Mouse (Mus musculus): Measurements from ENCODE around the gene Twnk.

Gene Twnk

GRCm38 (mm10) chr19:45005444-45005843 lies at the start of gene Twnk:
Twnk (plus strand) TSS chr19:45005663.
- DNase-seq, result peak; percentile 68

- no peak for DNase-seq
Observed at GRCm38 (mm10) chr19:44959633-44960032, 45.8 kb upstream of the Twnk start.

- DNase-seq, result no peak
Observed at GRCm38 (mm10) chr19:44965978-44966377, 39.5 kb upstream of the Twnk start.

GRCm38 (mm10) chr19:44968329-44968728 lies 37.1 kb upstream of the Twnk start:
- no peak for DNase-seq

- no peak for DNase-seq
Observed at GRCm38 (mm10) chr19:44976636-44977035, 28.8 kb upstream of the Twnk start.

- DNase-seq, result no peak
Observed at GRCm38 (mm10) chr19:44977148-44977547, 28.3 kb upstream of the Twnk start.

- DNase-seq, result no peak
Observed at GRCm38 (mm10) chr19:44980787-44981186, 24.7 kb upstream of the Twnk start.

- no peak for DNase-seq
Observed at GRCm38 (mm10) chr19:44982477-44983115, 22.9 kb upstream of the Twnk start.

GRCm38 (mm10) chr19:44983366-44983765 lies 22.1 kb upstream of the Twnk start:
- DNase-seq, result no peak

GRCm38 (mm10) chr19:44984420-44984819 lies 21.0 kb upstream of the Twnk start:
- DNase-seq, result no peak

- peak; percentile 1 for DNase-seq
Observed at GRCm38 (mm10) chr19:44985159-44985988, 20.1 kb upstream of the Twnk start.

- peak; percentile 6 for DNase-seq
Observed at GRCm38 (mm10) chr19:44987004-44987403, 18.5 kb upstream of the Twnk start.

- peak; percentile 2 for DNase-seq
Observed at GRCm38 (mm10) chr19:44987851-44988250, 17.6 kb upstream of the Twnk start.

- DNase-seq, result no peak
Observed at GRCm38 (mm10) chr19:44988321-44988720, 17.1 kb upstream of the Twnk start.

- DNase-seq, result peak; percentile 81
Observed at GRCm38 (mm10) chr19:44988831-44989566, 16.5 kb upstream of the Twnk start, which contains the start of gene Sema4g. Sema4g (plus strand) TSS chr19:44989101.

GRCm38 (mm10) chr19:44989567-44990495 lies 15.6 kb upstream of the Twnk start:
- peak; percentile 8 for DNase-seq

- DNase-seq, result no peak
Observed at GRCm38 (mm10) chr19:44991031-44991430, 14.4 kb upstream of the Twnk start.

- DNase-seq, result peak; percentile 31
Observed at GRCm38 (mm10) chr19:44992246-44992645, 13.2 kb upstream of the Twnk start.

GRCm38 (mm10) chr19:44992712-44993111 lies 12.8 kb upstream of the Twnk start:
- no peak for DNase-seq

- DNase-seq, result no peak
Observed at GRCm38 (mm10) chr19:44997786-44998185, 7.7 kb upstream of the Twnk start.

- no peak for DNase-seq
Observed at GRCm38 (mm10) chr19:44999647-45000046, 5.8 kb upstream of the Twnk start.

GRCm38 (mm10) chr19:45002301-45002700 lies 3.2 kb upstream of the Twnk start:
- DNase-seq, result peak; percentile 42
